Mouse (Mus musculus) liver, embryonic 14.5 days (tissue): Measurements from ENCODE around the gene Mycbpap.

Experiments
- CTCF ChIP-seq: IDR thresholded peaks from 2 replicates; pipeline ENCODE4 v1.5.1; 2016; ENCODE audit warnings: antibody characterized with exemption, low read depth, control low read depth
- EP300 ChIP-seq: IDR thresholded peaks from 2 replicates; pipeline ENCODE4 v1.6.1; 2016; ENCODE audit warnings: antibody characterized with exemption, low read depth

DNA sequence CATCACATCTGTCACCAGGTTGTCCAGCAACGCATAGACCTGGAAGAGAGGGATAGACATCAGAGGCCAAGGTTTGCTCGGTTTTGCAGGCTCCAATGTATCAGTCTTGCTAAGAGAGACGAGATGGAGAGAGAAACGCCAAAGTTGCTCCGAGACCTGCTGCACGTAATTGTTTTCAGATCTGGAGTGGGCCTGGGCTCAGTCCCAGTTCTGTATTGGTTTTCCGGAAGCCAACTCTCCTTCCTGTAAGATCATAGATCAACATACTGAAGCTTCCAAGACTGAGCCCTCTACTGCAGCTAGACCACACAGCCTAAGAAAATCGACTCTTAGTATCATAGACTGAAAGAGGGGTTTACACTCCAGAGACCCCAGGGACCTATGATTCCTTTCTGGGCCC, 20.1 kb downstream of the Mycbpap start:
- TF ChIP-seq CTCF: no peak
- TF ChIP-seq EP300: no peak
